Mouse (Mus musculus): Measurements from ENCODE around the gene Rprd2. TPM values are rescaled to one million over a fixed set of nuclear protein-coding genes. Genes with fewer than 3 reads are reported as not detected.
"Not testable (repeated sequence)": the region's sequence is repeated elsewhere in the genome, so short reads cannot be mapped to it uniquely, and the experiment has no call there.

Rprd2 gene
- polyA plus RNA-seq (2016; fragmentation: Nextera tagmentation; extraction: Ambion mirVana): 11.8 and 14.1 TPM in 2 replicates

- WGBS (ENCODE audit: insufficient replicate concordance): under 1% methylated on average over 60 of the region's 60 CpGs
Observed at GRCm38 (mm10) chr3:95818571-95819288, at the start of gene Rprd2. TSS of gene Rprd2 (minus strand) at chr3:95818863.

GRCm38 (mm10) chr3:95867408-95867807, 48.7 kb upstream of the Rprd2 start:
- Histone ChIP-seq H3K27ac (no peak overlapping the region), H3K36me3 (peaks cover 71% of the 10 kb centered on the region), H3K9me3 (replicated peaks) (no peaks in the 10 kb centered on the region), H3K4me1 (peaks cover 31% of the 10 kb centered on the region), H3K4me3 (no peak overlapping the region), H3K27me3 (replicated peaks) (no peaks in the 10 kb centered on the region), H3K9ac (no peak overlapping the region), H3K4me2 (no peak overlapping the region)
- no peak for ATAC-seq
- 85% methylated on average over 2 of the region's 2 CpGs for WGBS (ENCODE audit: insufficient replicate concordance)

More at GRCm38 (mm10) chr3:95818571-95819288, at the start of gene Rprd2:
- peak within 1 kb of the TSS; percentile 94 for H3K9ac ChIP-seq
- H3K27ac ChIP-seq: peak within 1 kb of the TSS; percentile 99
- H3K36me3 ChIP-seq: no peaks in the 10 kb centered on the region; the same call in 1 of the 2 replicates
- peaks cover 48% of the 10 kb centered on the region for H3K4me1 ChIP-seq
- no peaks in the 10 kb centered on the region for H3K27me3 ChIP-seq (replicated peaks)
- no peaks in the 10 kb centered on the region for H3K9me3 ChIP-seq (replicated peaks)
- peak within 1 kb of the TSS; percentile 79 for H3K4me2 ChIP-seq
- peak; percentile 49 for ATAC-seq
- peak within 1 kb of the TSS; percentile 77 for H3K4me3 ChIP-seq

- Histone ChIP-seq H3K4me3 (no peak overlapping the region), H3K4me1 (peaks cover 26% of the 10 kb centered on the region), H3K4me2 (no peak overlapping the region), H3K9ac (no peak overlapping the region), H3K27ac (no peak overlapping the region), H3K9me3 (replicated peaks) (no peaks in the 10 kb centered on the region), H3K36me3 (peaks cover 77% of the 10 kb centered on the region), H3K27me3 (replicated peaks) (no peaks in the 10 kb centered on the region)
- ATAC-seq: no peak
- WGBS (ENCODE audit: insufficient replicate concordance): 82% methylated on average over 5 of the region's 5 CpGs
Observed at GRCm38 (mm10) chr3:95866071-95866470, 47.4 kb upstream of the Rprd2 start.

- Histone ChIP-seq H3K27ac (no peak overlapping the region), H3K36me3 (peaks cover 77% of the 10 kb centered on the region), H3K4me2 (no peak overlapping the region), H3K4me3 (no peak overlapping the region), H3K9ac (no peak overlapping the region), H3K4me1 (peaks cover 23% of the 10 kb centered on the region), H3K27me3 (replicated peaks) (no peaks in the 10 kb centered on the region), H3K9me3 (replicated peaks) (no peaks in the 10 kb centered on the region)
- 92% methylated on average over 20 of the region's 20 CpGs for WGBS (ENCODE audit: insufficient replicate concordance)
- no peak for ATAC-seq
Observed at GRCm38 (mm10) chr3:95865571-95865970, 46.9 kb upstream of the Rprd2 start.

GRCm38 (mm10) chr3:95865050-95865449, 46.4 kb upstream of the Rprd2 start:
- H3K4me3 ChIP-seq: no peak overlapping the region
- H3K27ac ChIP-seq: no peak overlapping the region
- peaks cover 18% of the 10 kb centered on the region for H3K4me1 ChIP-seq
- ATAC-seq: no peak
- H3K9me3 ChIP-seq (replicated peaks): no peaks in the 10 kb centered on the region
- H3K9ac ChIP-seq: no peak overlapping the region
- no peak overlapping the region for H3K4me2 ChIP-seq
- 83% methylated on average over 5 of the region's 5 CpGs for WGBS (ENCODE audit: insufficient replicate concordance)
- H3K27me3 ChIP-seq (replicated peaks): no peaks in the 10 kb centered on the region
- H3K36me3 ChIP-seq: peaks cover 74% of the 10 kb centered on the region

- H3K27ac ChIP-seq: no peak overlapping the region
- H3K27me3 ChIP-seq (replicated peaks): no peaks in the 10 kb centered on the region
- H3K4me2 ChIP-seq: no peak overlapping the region
- WGBS (ENCODE audit: insufficient replicate concordance): 57% methylated on average over 7 of the region's 7 CpGs
- H3K9me3 ChIP-seq (replicated peaks): no peaks in the 10 kb centered on the region
- peaks cover 61% of the 10 kb centered on the region for H3K36me3 ChIP-seq
- H3K9ac ChIP-seq: no peak overlapping the region
- no peak for ATAC-seq
- H3K4me1 ChIP-seq: peaks cover 7% of the 10 kb centered on the region
- no peak overlapping the region for H3K4me3 ChIP-seq
Observed at GRCm38 (mm10) chr3:95863578-95863977, 44.9 kb upstream of the Rprd2 start.

GRCm38 (mm10) chr3:95861796-95862195, 43.1 kb upstream of the Rprd2 start:
- WGBS (ENCODE audit: insufficient replicate concordance): 34% methylated on average over 2 of the region's 2 CpGs
- peak; percentile 68 for ATAC-seq
- H3K36me3 ChIP-seq: peaks cover 43% of the 10 kb centered on the region
- H3K27me3 ChIP-seq (replicated peaks): no peaks in the 10 kb centered on the region
- H3K4me3 ChIP-seq: no peak overlapping the region
- H3K27ac ChIP-seq: no peak overlapping the region
- no peaks in the 10 kb centered on the region for H3K9me3 ChIP-seq (replicated peaks)
- no peak overlapping the region for H3K9ac ChIP-seq
- peaks cover 7% of the 10 kb centered on the region for H3K4me1 ChIP-seq
- no peak overlapping the region for H3K4me2 ChIP-seq

GRCm38 (mm10) chr3:95861216-95861615, 42.6 kb upstream of the Rprd2 start:
- H3K36me3 ChIP-seq: peaks cover 38% of the 10 kb centered on the region
- H3K27ac ChIP-seq: no peak overlapping the region
- no peak overlapping the region for H3K4me2 ChIP-seq
- H3K4me1 ChIP-seq: peaks cover 13% of the 10 kb centered on the region
- WGBS (ENCODE audit: insufficient replicate concordance): 56% methylated on average over 10 of the region's 10 CpGs
- no peak overlapping the region for H3K4me3 ChIP-seq
- no peak overlapping the region for H3K9ac ChIP-seq
- H3K27me3 ChIP-seq (replicated peaks): no peaks in the 10 kb centered on the region
- H3K9me3 ChIP-seq (replicated peaks): no peaks in the 10 kb centered on the region
- ATAC-seq: no peak

GRCm38 (mm10) chr3:95860323-95860722, 41.7 kb upstream of the Rprd2 start:
- H3K27ac ChIP-seq: no peak overlapping the region
- no peak overlapping the region for H3K9ac ChIP-seq
- peaks cover 29% of the 10 kb centered on the region for H3K36me3 ChIP-seq

GRCm38 (mm10) chr3:95858278-95858677, 39.6 kb upstream of the Rprd2 start:
- H3K36me3 ChIP-seq: peaks cover 20% of the 10 kb centered on the region
- ATAC-seq; H3K9ac ChIP-seq; H3K27ac ChIP-seq; H3K4me2 ChIP-seq; H3K27me3 ChIP-seq (replicated peaks); H3K4me3 ChIP-seq; H3K9me3 ChIP-seq (replicated peaks): not testable (repeated sequence)
- H3K4me1 ChIP-seq: peaks cover 23% of the 10 kb centered on the region
- WGBS (ENCODE audit: insufficient replicate concordance): 64% methylated on average over 3 of the region's 3 CpGs

More at GRCm38 (mm10) chr3:95860323-95860722, 41.7 kb upstream of the Rprd2 start:
- Histone ChIP-seq H3K9me3 (replicated peaks) (no peaks in the 10 kb centered on the region), H3K4me3 (no peak overlapping the region), H3K27me3 (replicated peaks) (no peaks in the 10 kb centered on the region), H3K4me2 (no peak overlapping the region), H3K4me1 (peaks cover 16% of the 10 kb centered on the region)
- 83% methylated on average over 3 of the region's 3 CpGs for WGBS (ENCODE audit: insufficient replicate concordance)
- no peak for ATAC-seq

GRCm38 (mm10) chr3:95857050-95857449, 38.4 kb upstream of the Rprd2 start:
- H3K27ac ChIP-seq: peak overlapping the region; percentile 76; the same call in 1 of the 2 replicates
- not testable (repeated sequence) for H3K9me3 ChIP-seq (replicated peaks); ATAC-seq; H3K9ac ChIP-seq; H3K4me2 ChIP-seq; H3K27me3 ChIP-seq (replicated peaks); H3K4me3 ChIP-seq
- H3K4me1 ChIP-seq: peaks cover 34% of the 10 kb centered on the region
- 71% methylated on average over 1 of the region's 1 CpGs for WGBS (ENCODE audit: insufficient replicate concordance)
- H3K36me3 ChIP-seq: peaks cover 25% of the 10 kb centered on the region

- H3K27ac ChIP-seq: peak overlapping the region; percentile 76
- peak overlapping the region; percentile 82 for H3K4me2 ChIP-seq
- H3K9ac ChIP-seq: peak overlapping the region; percentile 93
- H3K4me3 ChIP-seq: peak overlapping the region; percentile 90
- H3K9me3 ChIP-seq (replicated peaks): no peaks in the 10 kb centered on the region
- ATAC-seq: 0 out of 2 replicates have a peak, but pooled peaks have one; percentile 1
- H3K36me3 ChIP-seq: peaks cover 27% of the 10 kb centered on the region
- H3K4me1 ChIP-seq: peaks cover 43% of the 10 kb centered on the region
- WGBS (ENCODE audit: insufficient replicate concordance): 30% methylated on average over 7 of the region's 7 CpGs
- no peaks in the 10 kb centered on the region for H3K27me3 ChIP-seq (replicated peaks)
Observed at GRCm38 (mm10) chr3:95856115-95856514, 37.5 kb upstream of the Rprd2 start.

All from liver, embryonic 12.5 days (tissue).